ENCODE assay signal across 8 mouse cellular contexts in the genomic region with DNA sequence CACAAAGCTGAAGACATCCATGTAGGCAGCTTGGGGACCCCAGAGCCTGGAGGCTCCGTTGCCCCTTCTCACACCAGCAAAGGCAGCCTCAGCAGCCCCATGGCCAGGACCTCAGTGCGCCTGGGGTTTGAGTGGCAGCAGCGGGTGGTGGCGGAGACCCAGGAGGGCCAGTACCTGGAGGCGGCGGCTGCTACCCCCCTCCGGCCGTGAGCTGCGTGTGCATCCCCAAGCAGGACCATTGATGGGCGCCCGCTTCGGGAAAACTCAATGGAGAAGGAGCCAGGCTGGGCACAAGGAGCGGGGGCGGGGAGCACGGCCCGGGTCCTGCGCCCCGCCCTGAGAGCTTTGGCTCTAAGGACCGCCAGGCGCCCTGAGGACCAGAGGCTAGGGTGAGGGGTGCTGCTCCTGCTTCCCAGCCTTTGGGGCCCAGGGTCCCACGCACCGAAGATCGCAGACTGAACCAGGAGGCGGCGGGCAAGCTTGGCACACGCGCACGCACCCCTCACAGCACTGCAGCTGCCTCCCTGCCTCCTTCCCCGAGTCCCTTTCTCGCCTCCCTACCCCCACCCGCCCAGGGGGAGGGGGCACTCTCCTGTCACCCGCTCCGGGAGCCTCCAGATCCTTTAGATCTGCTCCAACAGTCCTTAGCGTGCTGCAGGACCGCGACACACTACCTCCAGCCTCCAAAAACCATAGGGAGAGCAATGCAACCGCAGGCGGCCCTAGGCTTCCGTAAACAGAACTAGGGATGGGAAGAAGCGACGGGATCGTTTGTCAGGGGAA.
DNase-seq lines count a peak whose midpoint lies in the region; ATAC-seq and TF ChIP-seq lines count a peak whose summit lies in the region.

No protein-coding gene starts in this region.

- WGBS in lung, embryonic 14.5 days = 8% methylated on average over 35 of the region's 42 CpGs
- whole genome bisulfite sequencing in forebrain, embryonic 13.5 days = 21% methylated on average over 36 of the region's 42 CpGs
- 7% methylated on average over 35 of the region's 42 CpGs for WGBS in thymus, adult 2 months

- no peak overlapping the region for H3K27ac ChIP-seq in lung, embryonic 14.5 days (ENCODE audit: low read depth)
- H3K27ac ChIP-seq in forebrain, embryonic 13.5 days = no peak overlapping the region
- no peak overlapping the region for H3K27ac ChIP-seq in thymus, adult 2 months (ENCODE audit: control insufficient read depth, insufficient read depth, low read length)

- peak overlapping the region; percentile 69 for H3K4me2 ChIP-seq in lung, embryonic 14.5 days
- peak overlapping the region; percentile 66 for H3K4me2 ChIP-seq in forebrain, embryonic 13.5 days

- H3K9me3 ChIP-seq in lung, embryonic 14.5 days (ENCODE audit: low read depth, low read length) = no peaks in the 10 kb centered on the region
- no peaks in the 10 kb centered on the region for H3K9me3 ChIP-seq in forebrain, embryonic 13.5 days (replicated peaks)

- TF ChIP-seq POLR2A in thymus, adult 2 months (IDR thresholded peaks at IDR 0.05; ENCODE audit: control insufficient read depth, extremely low read depth, insufficient read depth, low read length, poor library complexity) = no peak

- peak; percentile 17 for DNase-seq in lung, embryonic 14.5 days
- no peak for DNase-seq in lung, postnatal 10 days
- DNase-seq in cerebellum, adult 11 months = peak; percentile 23
- peak; percentile 26 for DNase-seq in layer of hippocampus, adult 9-11 months
- DNase-seq in neural tube, embryonic 10.5 days (ENCODE audit: extremely low spot score, low spot score) = peak; percentile 46
- DNase-seq in T-cell, adult 2 months (ENCODE audit: low spot score) = no peak
- no peak for DNase-seq in thymus, adult 2 months

- H3K4me3 ChIP-seq in lung, embryonic 14.5 days (ENCODE audit: low read depth, low read length) = peak overlapping the region; percentile 34
- peak overlapping the region; percentile 43 for H3K4me3 ChIP-seq in forebrain, embryonic 13.5 days
- H3K4me3 ChIP-seq in thymus, adult 2 months (ENCODE audit: control insufficient read depth, insufficient read depth, low read length) = no peak overlapping the region

- no peaks in the 10 kb centered on the region for H3K36me3 ChIP-seq in lung, embryonic 14.5 days (ENCODE audit: insufficient read depth)
- H3K36me3 ChIP-seq in forebrain, embryonic 13.5 days (ENCODE audit: poor library complexity, severe bottlenecking) = no peaks in the 10 kb centered on the region
- H3K36me3 ChIP-seq in thymus, adult 2 months (ENCODE audit: control insufficient read depth, insufficient read depth, low read length) = no peaks in the 10 kb centered on the region

- H3K4me1 ChIP-seq in lung, embryonic 14.5 days (ENCODE audit: insufficient read depth) = no peaks in the 10 kb centered on the region
- no peaks in the 10 kb centered on the region for H3K4me1 ChIP-seq in forebrain, embryonic 13.5 days
- H3K4me1 ChIP-seq in thymus, adult 2 months (replicated peaks; ENCODE audit: control insufficient read depth, insufficient read depth, low read length) = no peaks in the 10 kb centered on the region

- peak; percentile 82 for ATAC-seq in lung, embryonic 14.5 days (ENCODE audit: insufficient read depth)
- ATAC-seq in forebrain, embryonic 13.5 days = peak; percentile 93

- H3K9ac ChIP-seq in lung, embryonic 14.5 days = no peak overlapping the region; the same call in 1 of the 2 replicates
- H3K9ac ChIP-seq in forebrain, embryonic 13.5 days = peak overlapping the region; percentile 58

- H3K27me3 ChIP-seq in lung, embryonic 14.5 days (ENCODE audit: insufficient read depth, low read length) = peaks cover 24% of the 10 kb centered on the region
- peaks cover 49% of the 10 kb centered on the region for H3K27me3 ChIP-seq in forebrain, embryonic 13.5 days
- no peaks in the 10 kb centered on the region for H3K27me3 ChIP-seq in thymus, adult 2 months (ENCODE audit: control insufficient read depth, insufficient read depth, low read length)

- peak; percentile 15; the same call in 1 of the 2 replicates for TF ChIP-seq CTCF in lung, embryonic 14.5 days (IDR thresholded peaks at IDR 0.05; ENCODE audit: low read depth)
- no peak for TF ChIP-seq CTCF in thymus, adult 2 months (IDR thresholded peaks at IDR 0.05; ENCODE audit: borderline replicate concordance, control insufficient read depth, extremely low read depth, insufficient read depth, low read length, poor library complexity)

Comparison
In these comparisons a context has a peak if more than half of its experiments do, and no peak if none do; other contexts are left out.
1. DNase-seq: peak in lung, embryonic 14.5 days (single experiment), cerebellum, adult 11 months (single experiment), layer of hippocampus, adult 9-11 months (single experiment) and neural tube, embryonic 10.5 days (single experiment); none in lung, postnatal 10 days (single experiment), T-cell, adult 2 months (single experiment) and thymus, adult 2 months (single experiment).